Mouse (Mus musculus): ENCODE measurements around the gene Irak2.

- TF ChIP-seq GATA1 (IDR thresholded peaks at IDR 0.05; ENCODE audit: low read length) (no peak), TAL1 (IDR thresholded peaks at IDR 0.05; ENCODE audit: low read length) (no peak)
These were observed 37.0 kb downstream of the Irak2 start for GRCm38 (mm10) chr6:113675234-113675633.

Measured in erythroblast, embryonic 14.5 days (primary cell).